Mouse (Mus musculus) heart, adult 10 weeks (tissue): ENCODE results near the gene Pou3f1. TPM values are rescaled to one million over a fixed set of nuclear protein-coding genes. Genes with fewer than 3 reads are reported as not detected.

Source experiments
- polyA plus RNA-seq: library from polyadenylated mRNA; stranded (reverse); fragments of 350-450 nt; fragmentation: Illumina TruSeq; extraction: RNeasy Lipid Tissue Mini Kit (QIAGEN cat#74804); gene quantifications from one replicate; pipeline ENCODE4 v1.2.3, GENCODE M21; 2014; ENCODE audit warnings: low read depth, low replicate concordance

The Pou3f1 gene
- polyA plus RNA-seq = not detected

GRCm38 (mm10) chr4:124656518-124656853 is at the start of gene Pou3f1:
TSS of gene Pou3f1 (plus strand) at chr4:124656807.

GRCm38 (mm10) chr4:124610703-124611102 is 45.9 kb upstream of the Pou3f1 start, which contains the start of gene 3100002H09Rik:
TSS of gene 3100002H09Rik (minus strand) at chr4:124610803.

DNA sequence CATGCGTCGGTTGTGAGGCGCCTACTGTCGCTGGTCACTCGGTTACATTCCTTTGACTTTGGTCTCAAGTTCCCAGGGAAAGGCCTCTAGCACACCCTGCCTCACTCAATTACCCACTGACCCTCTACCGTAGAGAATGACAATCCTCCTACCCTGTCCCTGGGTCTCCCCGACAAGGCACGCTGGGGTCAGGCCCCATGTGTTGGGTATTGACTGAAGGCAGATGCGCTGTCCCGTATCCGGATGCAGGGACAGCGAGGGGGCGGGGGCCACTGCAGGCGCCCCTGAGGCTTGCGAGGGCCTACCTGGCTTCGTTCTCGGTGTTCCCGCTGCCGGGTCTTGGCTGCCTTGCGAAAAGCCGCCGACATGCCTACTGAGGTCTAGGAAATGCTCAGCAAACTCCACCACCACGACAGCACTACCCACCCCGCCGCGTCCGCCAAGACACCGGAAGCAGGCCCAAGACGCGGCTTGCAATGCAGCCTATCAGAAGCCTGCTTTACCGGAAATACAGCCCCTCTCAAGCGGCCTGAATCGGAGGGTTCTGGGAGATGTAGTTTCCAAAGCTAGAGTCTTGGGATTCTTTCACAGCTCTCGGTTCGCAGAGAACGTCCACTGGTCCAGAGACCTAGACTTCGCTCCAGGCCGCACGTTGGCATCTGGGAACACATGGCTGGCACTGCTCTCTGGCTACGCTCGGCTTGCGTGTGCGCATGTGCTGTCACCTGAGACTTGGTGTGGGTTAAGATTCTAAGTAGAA is 36.7 kb downstream of the Pou3f1 start, which contains the start of gene Utp11:
TSS of gene Utp11 (minus strand) at position 466 of the 760 bp plus-strand sequence.

GRCm38 (mm10) chr4:124700248-124700971 is 43.8 kb downstream of the Pou3f1 start, which contains the start of gene Fhl3:
TSS of gene Fhl3 (plus strand) at chr4:124700701.

Other genes starting within 250 kb of the Pou3f1 start
- not detected for gene 3100002H09Rik, start 46.0 kb upstream of the Pou3f1 start, polyA plus RNA-seq
- 18.4 TPM for gene Utp11, start 36.8 kb downstream of the Pou3f1 start, polyA plus RNA-seq
- 5.1 TPM for gene Fhl3, start 43.9 kb downstream of the Pou3f1 start, polyA plus RNA-seq
- gene Sf3a3, start 58.0 kb downstream of the Pou3f1 start, polyA plus RNA-seq = 25.4 TPM
- gene Inpp5b, start 85.0 kb downstream of the Pou3f1 start, polyA plus RNA-seq = 14.0 TPM
- 9.6 TPM for gene Mtf1, start 145.3 kb downstream of the Pou3f1 start, polyA plus RNA-seq
- 25.6 TPM for gene Yrdc, start 193.9 kb downstream of the Pou3f1 start, polyA plus RNA-seq
- gene 1110065P20Rik, start 194.4 kb downstream of the Pou3f1 start, polyA plus RNA-seq = 20.3 TPM
- gene Maneal, start 205.4 kb downstream of the Pou3f1 start, polyA plus RNA-seq = 0.42 TPM
- gene Epha10, start 224.1 kb downstream of the Pou3f1 start, polyA plus RNA-seq = not detected